Mouse (Mus musculus): ENCODE data around the gene Tex21. TPM values are rescaled to one million over a fixed set of nuclear protein-coding genes. Genes with fewer than 3 reads are reported as not detected.

Gene Tex21
- polyA plus RNA-seq, 1 experiment from 2014 or later, result not detected

- Histone ChIP-seq H3K9me3 (ENCODE audit: control insufficient read depth, low read length) (no peaks in the 10 kb centered on the region), H3K36me3 (ENCODE audit: control insufficient read depth, insufficient read depth, low read length) (no peaks in the 10 kb centered on the region), H3K27me3 (replicated peaks; ENCODE audit: control insufficient read depth, insufficient read depth, low read length) (no peaks in the 10 kb centered on the region), H3K27ac (ENCODE audit: low read depth) (no peak overlapping the region), H3K4me2 (ENCODE audit: low read length) (peak overlapping the region; percentile 93), H3K4me1 (replicated peaks; ENCODE audit: control insufficient read depth, insufficient read depth, low read length) (peaks cover 6% of the 10 kb centered on the region; the same call in 1 of the 2 replicates), H3K4me3 (ENCODE audit: low read depth, low read length) (peak overlapping the region; percentile 36), H3K9ac (ENCODE audit: low read length) (peak overlapping the region; percentile 38)
- 2% methylated on average over 22 of the region's 22 CpGs for WGBS
- DNase-seq (ENCODE audit: low spot score) (peak; percentile 91), ATAC-seq (replicated peaks; ENCODE audit: low FRiP score, low TSS enrichment, low read depth) (peak; percentile 79)
These were observed 50.4 kb downstream of the Tex21 start for GRCm38 (mm10) chr12:76195912-76196708.

DNA sequence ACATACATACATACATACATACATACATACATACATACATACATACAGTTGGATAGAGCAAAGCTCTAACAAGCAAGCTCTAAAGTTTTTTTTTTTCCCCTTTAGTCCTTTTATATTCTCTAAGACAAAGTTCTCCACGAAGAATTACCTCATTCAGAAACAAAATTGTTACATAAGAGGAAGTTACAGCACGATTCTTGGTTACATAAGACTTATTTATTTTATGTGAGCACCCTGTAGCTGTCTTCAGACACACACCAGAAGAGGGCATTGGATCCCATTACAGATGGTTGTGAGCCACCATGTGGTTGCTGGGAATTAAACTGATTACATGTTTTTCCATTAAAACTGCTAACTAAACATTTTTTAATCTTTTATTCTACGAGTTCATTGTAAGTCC lies 52.0 kb downstream of the Tex21 start:
- H3K27ac ChIP-seq (ENCODE audit: low read depth), result no peak overlapping the region
- no peak for ATAC-seq (replicated peaks; ENCODE audit: low FRiP score, low TSS enrichment, low read depth)
- no peaks in the 10 kb centered on the region for H3K27me3 ChIP-seq (replicated peaks; ENCODE audit: control insufficient read depth, insufficient read depth, low read length)

GRCm38 (mm10) chr12:76190940-76191339 lies 55.6 kb downstream of the Tex21 start:
- WGBS, result 48% methylated on average over 11 of the region's 11 CpGs
- DNase-seq (ENCODE audit: low spot score) (peak; percentile 54), ATAC-seq (replicated peaks; ENCODE audit: low FRiP score, low TSS enrichment, low read depth) (0 out of 2 replicates have a peak, but pooled peaks have one; percentile 59)
- H3K4me2 ChIP-seq (ENCODE audit: low read length), result no peak overlapping the region
- H3K27ac ChIP-seq (ENCODE audit: low read depth), result no peak overlapping the region
- H3K27me3 ChIP-seq (replicated peaks; ENCODE audit: control insufficient read depth, insufficient read depth, low read length), result no peaks in the 10 kb centered on the region
- no peak overlapping the region for H3K4me3 ChIP-seq (ENCODE audit: low read depth, low read length)
- no peak overlapping the region for H3K9ac ChIP-seq (ENCODE audit: low read length)
- no peaks in the 10 kb centered on the region for H3K36me3 ChIP-seq (ENCODE audit: control insufficient read depth, insufficient read depth, low read length)
- 0 out of 2 replicates have a peak, but pooled peaks cover under 1% of the 10 kb centered on the region for H3K4me1 ChIP-seq (replicated peaks; ENCODE audit: control insufficient read depth, insufficient read depth, low read length)
- no peaks in the 10 kb centered on the region for H3K9me3 ChIP-seq (ENCODE audit: control insufficient read depth, low read length)

More for the DNA sequence above, 52.0 kb downstream of the Tex21 start:
- H3K4me2 ChIP-seq (ENCODE audit: low read length), result no peak overlapping the region
- H3K9ac ChIP-seq (ENCODE audit: low read length), result no peak overlapping the region
- no peak overlapping the region for H3K4me3 ChIP-seq (ENCODE audit: low read depth, low read length)
- no peaks in the 10 kb centered on the region for H3K9me3 ChIP-seq (ENCODE audit: control insufficient read depth, low read length)
- 63% methylated on average over 3 of the region's 3 CpGs for WGBS
- no peaks in the 10 kb centered on the region for H3K36me3 ChIP-seq (ENCODE audit: control insufficient read depth, insufficient read depth, low read length)
- H3K4me1 ChIP-seq (replicated peaks; ENCODE audit: control insufficient read depth, insufficient read depth, low read length), result peaks cover 6% of the 10 kb centered on the region; the same call in 1 of the 2 replicates
- no peak for DNase-seq (ENCODE audit: low spot score)

- ATAC-seq (replicated peaks; ENCODE audit: low FRiP score, low TSS enrichment, low read depth) (no peak), DNase-seq (ENCODE audit: low spot score) (peak; percentile 61)
- WGBS, result 31% methylated on average over 8 of the region's 8 CpGs
- no peaks in the 10 kb centered on the region for H3K4me1 ChIP-seq (replicated peaks; ENCODE audit: control insufficient read depth, insufficient read depth, low read length)
- H3K9me3 ChIP-seq (ENCODE audit: control insufficient read depth, low read length), result no peaks in the 10 kb centered on the region
- H3K4me2 ChIP-seq (ENCODE audit: low read length), result no peak overlapping the region
- H3K4me3 ChIP-seq (ENCODE audit: low read depth, low read length), result no peak overlapping the region
- no peaks in the 10 kb centered on the region for H3K27me3 ChIP-seq (replicated peaks; ENCODE audit: control insufficient read depth, insufficient read depth, low read length)
- no peak overlapping the region for H3K9ac ChIP-seq (ENCODE audit: low read length)
- no peak overlapping the region for H3K27ac ChIP-seq (ENCODE audit: low read depth)
- H3K36me3 ChIP-seq (ENCODE audit: control insufficient read depth, insufficient read depth, low read length), result no peaks in the 10 kb centered on the region
These were observed 58.7 kb downstream of the Tex21 start for GRCm38 (mm10) chr12:76187849-76188248.

DNA sequence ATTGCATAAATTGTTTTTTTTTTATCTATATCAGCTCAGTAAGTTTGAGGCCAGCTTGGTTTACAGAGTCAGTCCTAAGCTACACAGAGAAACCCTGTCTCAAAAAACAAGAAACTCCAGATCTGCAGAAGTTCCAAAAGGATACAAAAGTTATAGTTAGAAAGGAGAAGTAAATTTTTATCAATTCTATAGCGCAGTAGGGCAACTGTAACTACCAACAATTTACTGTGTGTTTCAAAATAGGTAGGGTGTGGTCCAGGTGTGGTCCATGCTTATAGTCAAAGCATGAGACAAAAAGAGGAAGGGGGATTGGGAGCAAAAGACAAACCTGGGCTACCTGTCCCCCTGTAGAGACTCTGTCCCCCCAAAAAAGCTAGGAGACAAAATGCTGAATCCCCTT lies 60.1 kb downstream of the Tex21 start:
- no peaks in the 10 kb centered on the region for H3K9me3 ChIP-seq (ENCODE audit: control insufficient read depth, low read length)
- no peak overlapping the region for H3K27ac ChIP-seq (ENCODE audit: low read depth)
- no peaks in the 10 kb centered on the region for H3K27me3 ChIP-seq (replicated peaks; ENCODE audit: control insufficient read depth, insufficient read depth, low read length)
- ATAC-seq (replicated peaks; ENCODE audit: low FRiP score, low TSS enrichment, low read depth) (no peak), DNase-seq (ENCODE audit: low spot score) (no peak)
- no peak overlapping the region for H3K9ac ChIP-seq (ENCODE audit: low read length)
- H3K4me2 ChIP-seq (ENCODE audit: low read length), result no peak overlapping the region
- H3K36me3 ChIP-seq (ENCODE audit: control insufficient read depth, insufficient read depth, low read length), result no peaks in the 10 kb centered on the region
- no peaks in the 10 kb centered on the region for H3K4me1 ChIP-seq (replicated peaks; ENCODE audit: control insufficient read depth, insufficient read depth, low read length)
- H3K4me3 ChIP-seq (ENCODE audit: low read depth, low read length), result no peak overlapping the region
- 94% methylated on average over 1 of the region's 1 CpGs for WGBS

DNA sequence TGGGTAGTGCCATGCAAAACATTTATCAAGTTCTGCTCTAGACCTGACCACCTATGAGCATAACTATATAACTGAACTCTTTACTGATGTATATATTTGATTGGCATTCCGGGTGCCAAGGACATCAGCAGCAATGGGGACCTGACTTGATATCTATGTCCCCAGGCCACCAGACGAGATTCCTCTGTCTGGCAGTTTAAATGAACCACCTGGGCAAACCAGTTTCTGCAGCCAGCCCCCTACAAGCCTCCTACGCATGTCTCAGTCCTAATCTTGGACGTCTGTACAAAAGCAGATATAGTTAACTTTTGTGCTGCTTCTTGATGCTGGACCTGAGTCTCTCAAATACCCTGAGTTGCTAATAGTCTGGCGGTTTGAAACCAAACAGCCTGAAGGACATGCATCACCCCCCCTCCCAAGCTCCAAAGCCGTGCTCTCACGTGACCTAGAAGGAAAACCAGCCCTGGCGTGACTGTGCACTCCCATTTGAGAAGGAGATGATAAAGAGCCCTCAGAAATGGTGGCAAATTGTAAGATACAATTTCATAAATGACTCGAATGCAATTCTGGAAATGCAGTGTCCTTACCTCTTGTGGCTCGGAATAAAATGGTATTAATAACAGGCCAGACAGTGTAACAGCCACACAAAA lies 61.3 kb downstream of the Tex21 start:
- no peaks in the 10 kb centered on the region for H3K4me1 ChIP-seq (replicated peaks; ENCODE audit: control insufficient read depth, insufficient read depth, low read length)
- H3K4me2 ChIP-seq (ENCODE audit: low read length), result no peak overlapping the region
- H3K27me3 ChIP-seq (replicated peaks; ENCODE audit: control insufficient read depth, insufficient read depth, low read length), result no peaks in the 10 kb centered on the region
- DNase-seq (ENCODE audit: low spot score), result peak; percentile 3
- H3K36me3 ChIP-seq (ENCODE audit: control insufficient read depth, insufficient read depth, low read length), result no peaks in the 10 kb centered on the region
- H3K27ac ChIP-seq (ENCODE audit: low read depth), result no peak overlapping the region
- no peak for ATAC-seq (replicated peaks; ENCODE audit: low FRiP score, low TSS enrichment, low read depth)
- H3K9ac ChIP-seq (ENCODE audit: low read length), result no peak overlapping the region
- no peaks in the 10 kb centered on the region for H3K9me3 ChIP-seq (ENCODE audit: control insufficient read depth, low read length)
- no peak overlapping the region for H3K4me3 ChIP-seq (ENCODE audit: low read depth, low read length)
- 58% methylated on average over 10 of the region's 10 CpGs for WGBS

- WGBS, result 58% methylated on average over 6 of the region's 6 CpGs
- peak; percentile 16 for DNase-seq (ENCODE audit: low spot score)
- no peaks in the 10 kb centered on the region for H3K36me3 ChIP-seq (ENCODE audit: control insufficient read depth, insufficient read depth, low read length)
- H3K9me3 ChIP-seq (ENCODE audit: control insufficient read depth, low read length), result no peaks in the 10 kb centered on the region
- H3K4me3 ChIP-seq (ENCODE audit: low read depth, low read length), result no peak overlapping the region
- no peaks in the 10 kb centered on the region for H3K4me1 ChIP-seq (replicated peaks; ENCODE audit: control insufficient read depth, insufficient read depth, low read length)
- H3K27ac ChIP-seq (ENCODE audit: low read depth), result no peak overlapping the region
- H3K9ac ChIP-seq (ENCODE audit: low read length), result no peak overlapping the region
- H3K4me2 ChIP-seq (ENCODE audit: low read length), result no peak overlapping the region
- ATAC-seq (replicated peaks; ENCODE audit: low FRiP score, low TSS enrichment, low read depth), result no peak
- no peaks in the 10 kb centered on the region for H3K27me3 ChIP-seq (replicated peaks; ENCODE audit: control insufficient read depth, insufficient read depth, low read length)
These were observed 62.3 kb downstream of the Tex21 start for GRCm38 (mm10) chr12:76184271-76184670.

- DNase-seq (ENCODE audit: low spot score) (no peak), ATAC-seq (replicated peaks; ENCODE audit: low FRiP score, low TSS enrichment, low read depth) (no peak)
- WGBS, result 94% methylated on average over 6 of the region's 6 CpGs
These were observed 63.7 kb downstream of the Tex21 start for GRCm38 (mm10) chr12:76182831-76183230.

More at GRCm38 (mm10) chr12:76182831-76183230, 63.7 kb downstream of the Tex21 start:
- Histone ChIP-seq H3K36me3 (ENCODE audit: control insufficient read depth, insufficient read depth, low read length) (no peaks in the 10 kb centered on the region), H3K27ac (ENCODE audit: low read depth) (no peak overlapping the region), H3K4me1 (replicated peaks; ENCODE audit: control insufficient read depth, insufficient read depth, low read length) (no peaks in the 10 kb centered on the region), H3K27me3 (replicated peaks; ENCODE audit: control insufficient read depth, insufficient read depth, low read length) (no peaks in the 10 kb centered on the region), H3K4me2 (ENCODE audit: low read length) (no peak overlapping the region), H3K4me3 (ENCODE audit: low read depth, low read length) (no peak overlapping the region), H3K9me3 (ENCODE audit: control insufficient read depth, low read length) (no peaks in the 10 kb centered on the region), H3K9ac (ENCODE audit: low read length) (no peak overlapping the region)

Data from intestine, embryonic 14.5 days (tissue).